Mouse (Mus musculus) bone marrow, adult 2 months (tissue): ENCODE measurements around the gene Pawr. TPM values are rescaled to one million over a fixed set of nuclear protein-coding genes. Genes with fewer than 3 reads are reported as not detected.

Source experiments
- H3K27ac ChIP-seq: fragments of 200-500 bp; 2 replicates; pipeline ENCODE4 v1.5.1; 2012; ENCODE audit warnings: low read depth, mild to moderate bottlenecking, control low read depth, inconsistent platforms, low read length; ENCODE audit not compliant: control insufficient read depth, poor library complexity, insufficient read depth
- H3K4me1 ChIP-seq: fragments of 200-500 bp; 2 replicates; pipeline ENCODE4 v1.6.1; 2011; ENCODE audit warnings: low read length; ENCODE audit not compliant: control insufficient read depth, insufficient read depth
- H3K4me3 ChIP-seq: fragments of 200-500 bp; replicated peaks from 2 replicates; pipeline ENCODE3; 2011; ENCODE audit warnings: mild to moderate bottlenecking, low read depth, low read length, control low read depth; ENCODE audit not compliant: control insufficient read depth
- CTCF ChIP-seq: fragments of 200-500 bp; IDR thresholded peaks from 2 replicates; pipeline ENCODE4 v1.5.1; 2011; ENCODE audit warnings: low read length, control low read depth; ENCODE audit not compliant: control insufficient read depth, insufficient read depth
- POLR2A ChIP-seq: fragments of 200-500 bp; IDR thresholded peaks from 2 replicates; pipeline ENCODE4 v1.6.1; 2011; ENCODE audit warnings: low read depth, mild to moderate bottlenecking, control low read depth, low read length, borderline replicate concordance; ENCODE audit not compliant: control insufficient read depth
- WGBS: fragments of 180-500 bp; shearing (Covaris S2); methylation state at CpG from one replicate; pipeline ENCODE4 v1.1.7; 2018; 5-methylcytosine and 5-hydroxymethylcytosine counted together
- polyA plus RNA-seq: library from polyadenylated mRNA; stranded (reverse); fragments of >200 nt; gene quantifications from 2 replicates; pipeline ENCODE4 v1.2.4, GENCODE M21; 2011; ENCODE audit warnings: low replicate concordance; ENCODE audit not compliant: missing spikeins, insufficient read depth, insufficient read length

Pawr gene
- polyA plus RNA-seq, 1 experiment: 6.8 TPM

- WGBS: 89% methylated on average over 13 of the region's 13 CpGs
- no peak for TF ChIP-seq CTCF
- TF ChIP-seq POLR2A: no peak
- Histone ChIP-seq H3K4me3 (no peak overlapping the region), H3K27ac (no peak overlapping the region), H3K4me1 (no peaks in the 10 kb centered on the region; the same call in 1 of the 2 replicates)
These were observed 41.9 kb upstream of the Pawr start for GRCm38 (mm10) chr10:108290046-108290445.

GRCm38 (mm10) chr10:108291688-108292471, 40.0 kb upstream of the Pawr start:
- H3K4me1 ChIP-seq: no peaks in the 10 kb centered on the region
- WGBS: 77% methylated on average over 12 of the region's 12 CpGs
- TF ChIP-seq CTCF: no peak
- TF ChIP-seq POLR2A: no peak

GRCm38 (mm10) chr10:108292651-108293050, 39.3 kb upstream of the Pawr start:
- H3K27ac ChIP-seq: no peak overlapping the region; the same call in 1 of the 2 replicates
- H3K4me3 ChIP-seq: no peak overlapping the region
- 78% methylated on average over 4 of the region's 4 CpGs for WGBS
- no peak for TF ChIP-seq POLR2A
- TF ChIP-seq CTCF: no peak
- no peaks in the 10 kb centered on the region for H3K4me1 ChIP-seq

More at GRCm38 (mm10) chr10:108291688-108292471, 40.0 kb upstream of the Pawr start:
- Histone ChIP-seq H3K4me3 (no peak overlapping the region), H3K27ac (no peak overlapping the region)

GRCm38 (mm10) chr10:108293620-108294195, 38.2 kb upstream of the Pawr start:
- Histone ChIP-seq H3K4me1 (no peaks in the 10 kb centered on the region), H3K4me3 (no peak overlapping the region), H3K27ac (no peak overlapping the region)
- TF ChIP-seq CTCF (no peak), POLR2A (no peak)
- 90% methylated on average over 16 of the region's 16 CpGs for WGBS

DNA sequence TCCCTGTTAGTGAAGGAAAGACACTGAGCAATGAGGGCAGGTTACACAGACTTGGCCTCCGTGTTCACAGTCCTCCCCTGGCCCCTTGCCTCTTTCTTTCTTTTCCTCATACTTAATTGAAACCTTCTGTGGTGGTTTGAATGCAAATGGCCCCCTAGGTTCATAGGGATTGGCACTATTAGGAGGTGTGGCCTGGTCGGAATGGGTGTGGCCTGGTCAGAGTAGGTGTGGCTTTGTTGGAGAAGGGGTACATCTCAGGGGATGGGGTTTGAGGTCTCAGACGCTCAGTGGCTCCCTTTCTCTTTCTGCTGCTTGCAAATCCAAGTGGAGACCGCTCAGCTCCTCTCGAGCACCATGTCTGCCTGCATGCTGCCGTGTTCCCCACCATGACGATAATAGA, 37.2 kb upstream of the Pawr start:
- H3K27ac ChIP-seq: no peak overlapping the region
- no peaks in the 10 kb centered on the region for H3K4me1 ChIP-seq
- 81% methylated on average over 7 of the region's 7 CpGs for WGBS
- no peak for TF ChIP-seq CTCF
- H3K4me3 ChIP-seq: no peak overlapping the region

DNA sequence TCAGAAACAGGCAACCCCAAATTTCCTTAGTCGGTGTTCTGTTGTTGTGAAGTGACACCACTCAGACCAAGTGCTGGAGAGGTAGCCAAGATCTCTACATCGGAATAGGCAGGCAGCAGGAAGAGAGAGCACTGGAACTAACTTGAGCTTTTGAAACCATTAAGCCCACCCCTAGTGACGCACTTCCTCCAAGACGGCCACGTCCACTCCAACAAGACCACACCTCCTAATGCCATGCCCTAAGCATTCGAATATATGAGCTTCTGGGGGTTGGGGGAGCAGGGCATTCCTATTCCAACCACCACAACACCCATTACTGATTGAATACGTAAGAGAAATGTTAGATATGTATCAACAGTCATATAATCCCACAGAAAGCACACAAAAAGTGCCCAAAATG, 35.5 kb upstream of the Pawr start:
- WGBS: 70% methylated on average over 7 of the region's 7 CpGs
- TF ChIP-seq POLR2A (no peak), CTCF (no peak)
- no peak overlapping the region for H3K27ac ChIP-seq

DNA sequence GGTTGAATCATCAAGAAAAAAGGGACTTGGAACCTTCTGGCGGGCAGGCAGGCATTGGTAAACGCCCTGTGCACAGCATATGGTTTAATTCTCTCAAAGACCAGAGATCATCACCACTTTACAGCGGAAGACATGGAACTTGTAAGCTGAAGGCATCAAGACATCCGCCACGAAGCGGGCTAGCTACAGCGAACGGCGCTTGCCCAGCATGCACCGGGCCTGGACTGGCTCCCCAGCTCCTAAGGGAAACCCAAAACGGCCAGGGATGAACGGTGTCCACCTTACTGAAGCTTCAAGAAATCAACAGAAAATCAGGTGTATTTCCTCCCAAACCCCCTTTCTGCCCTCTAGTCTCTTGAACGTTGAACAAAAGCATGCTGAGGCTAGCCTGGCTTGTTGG, 33.7 kb upstream of the Pawr start:
- TF ChIP-seq POLR2A (no peak), CTCF (no peak)
- Histone ChIP-seq H3K27ac (no peak overlapping the region), H3K4me3 (no peak overlapping the region), H3K4me1 (no peaks in the 10 kb centered on the region)
- 87% methylated on average over 13 of the region's 13 CpGs for WGBS

More for the DNA sequence above, 35.5 kb upstream of the Pawr start:
- Histone ChIP-seq H3K4me1 (no peaks in the 10 kb centered on the region), H3K4me3 (no peak overlapping the region)

GRCm38 (mm10) chr10:108298841-108299545, 32.9 kb upstream of the Pawr start:
- WGBS: 79% methylated on average over 17 of the region's 17 CpGs
- Histone ChIP-seq H3K4me3 (no peak overlapping the region), H3K27ac (no peak overlapping the region), H3K4me1 (no peaks in the 10 kb centered on the region)
- TF ChIP-seq POLR2A (no peak), CTCF (no peak)
